9 mouse cellular contexts compared by ENCODE assay signal in the genomic region with DNA sequence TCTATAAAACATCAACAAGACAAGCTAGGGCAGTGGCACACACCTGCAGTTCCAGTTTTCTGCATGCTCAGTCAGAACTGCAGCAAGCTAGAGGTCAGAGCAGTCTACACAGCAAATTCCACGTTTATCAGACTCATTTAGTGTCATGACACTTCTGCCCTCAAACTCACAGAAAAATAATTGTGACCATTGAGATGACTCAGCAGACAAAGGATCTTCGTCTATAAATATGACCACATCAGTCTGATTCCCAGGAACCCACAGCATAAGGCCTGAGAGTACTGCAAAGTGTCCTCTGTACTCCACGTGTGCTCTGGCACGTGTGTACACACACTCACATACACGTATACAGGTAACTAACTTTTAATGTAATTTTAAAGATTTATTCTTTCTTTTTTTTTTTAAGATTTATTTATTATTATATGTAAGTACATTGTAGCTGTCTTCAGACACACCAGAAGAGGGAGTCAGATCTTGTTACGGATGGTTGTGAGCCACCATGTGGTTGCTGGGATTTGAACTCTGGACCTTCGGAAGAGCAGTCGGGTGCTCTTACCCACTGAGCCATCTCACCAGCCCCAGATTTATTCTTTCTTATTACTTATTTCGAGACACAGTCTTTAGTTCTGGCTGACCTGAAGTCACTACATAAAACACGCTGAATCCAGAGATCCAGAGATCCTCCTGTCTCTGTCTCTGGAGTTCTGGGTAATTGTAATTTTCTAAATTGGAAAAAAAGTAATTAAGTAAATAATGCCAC. TPM values are rescaled to one million over a fixed set of nuclear protein-coding genes. Genes with fewer than 3 reads are reported as not detected.
DNase-seq lines count a peak whose midpoint lies in the region; ATAC-seq and TF ChIP-seq lines count a peak whose summit lies in the region.
"Had no signal": no experiment of that assay in that cellular context is flagged by ENCODE, and none has a peak within 500 bp of the region (broad histone marks: within the 10 kb centered on the region; RNA-seq: fewer than 3 reads in every experiment).

No protein-coding gene starts in this region.

- H3K4me3 ChIP-seq in heart, adult 2 months, result peak overlapping the region; percentile 78
- H3K4me3 ChIP-seq in forebrain, embryonic 14.5 days (ENCODE audit: low read depth, low read length), result peak overlapping the region; percentile 67
- peak overlapping the region; percentile 78 to 97 for H3K4me3 ChIP-seq in liver, embryonic 14.5 days (ENCODE audit: insufficient read depth in 1 of 2, low read depth in 2 of 2, low read length in 2 of 2)

- peak overlapping the region; percentile 90 for H3K27ac ChIP-seq in heart, adult 2 months
- H3K27ac ChIP-seq in forebrain, embryonic 14.5 days (ENCODE audit: low read depth, low read length), result no peak overlapping the region
- H3K27ac ChIP-seq in liver, embryonic 14.5 days, result no peak overlapping the region

- peaks cover 2% of the 10 kb centered on the region; the same call in 1 of the 2 replicates for H3K79me2 ChIP-seq in heart, adult 2 months (replicated peaks; ENCODE audit: control insufficient read depth, insufficient read depth, low read length)

- no peak for DNase-seq in heart, adult 2 months
- DNase-seq in heart, postnatal 36 days, result no peak
- DNase-seq in A20 (ENCODE audit: low read depth, low spot score), result peak; percentile 49
- no peak for DNase-seq in forebrain, embryonic 14.5 days (ENCODE audit: low spot score)
- no peak for DNase-seq in liver, embryonic 14.5 days (ENCODE audit: low read depth in 3 of 3, low spot score in 3 of 3)
- DNase-seq in urinary bladder, postnatal 36 days (ENCODE audit: low spot score in 2 of 2), result no peak
- no peak for DNase-seq in ovary, postnatal 14 days (ENCODE audit: low spot score)

- 73% methylated on average over 10 of the region's 10 CpGs for WGBS in heart, adult 2 months
- 75% methylated on average over 9 of the region's 10 CpGs for whole genome bisulfite sequencing in forebrain, embryonic 14.5 days
- 60% methylated on average over 9 of the region's 10 CpGs for WGBS in liver, embryonic 14.5 days (ENCODE audit: insufficient replicate concordance)

- H3K9ac ChIP-seq in heart, adult 2 months (ENCODE audit: low read depth, low read length), result no peak overlapping the region
- no peak overlapping the region for H3K9ac ChIP-seq in forebrain, embryonic 14.5 days (ENCODE audit: low read length)
- no peak overlapping the region for H3K9ac ChIP-seq in liver, embryonic 14.5 days (replicated peaks)

- no peaks in the 10 kb centered on the region for H3K9me3 ChIP-seq in forebrain, embryonic 14.5 days (replicated peaks; ENCODE audit: control insufficient read depth, low read length)
- H3K9me3 ChIP-seq in liver, embryonic 14.5 days (ENCODE audit: control insufficient read depth, low read length), result no peaks in the 10 kb centered on the region

- H3K27me3 ChIP-seq in heart, adult 2 months (ENCODE audit: control insufficient read depth, insufficient read depth, low read length), result no peaks in the 10 kb centered on the region
- H3K27me3 ChIP-seq in forebrain, embryonic 14.5 days (replicated peaks; ENCODE audit: control insufficient read depth, insufficient read depth, low read length), result no peaks in the 10 kb centered on the region
- H3K27me3 ChIP-seq in liver, embryonic 14.5 days (ENCODE audit: control insufficient read depth, insufficient read depth, low read length), result no peaks in the 10 kb centered on the region

- peak; percentile 45 for ATAC-seq in forebrain, embryonic 14.5 days
- no peak; the same call in 1 of the 2 replicates for ATAC-seq in liver, embryonic 14.5 days (ENCODE audit: insufficient read depth)
- ATAC-seq in monocyte, adult 5-6 weeks (replicated peaks; ENCODE audit: insufficient number of reproducible peaks, low FRiP score, low TSS enrichment, poor library complexity, severe bottlenecking), result no peak

- TF ChIP-seq CTCF in heart, adult 2 months (IDR thresholded peaks at IDR 0.05), result no peak
- TF ChIP-seq CTCF in liver, embryonic 14.5 days (IDR thresholded peaks at IDR 0.05; ENCODE audit: low read depth), result no peak

- no peaks in the 10 kb centered on the region for H3K36me3 ChIP-seq in heart, adult 2 months (ENCODE audit: control insufficient read depth, insufficient read depth, low read length)
- peaks cover 26% of the 10 kb centered on the region for H3K36me3 ChIP-seq in forebrain, embryonic 14.5 days (ENCODE audit: control insufficient read depth, insufficient read depth, low read length)
- H3K36me3 ChIP-seq in liver, embryonic 14.5 days (replicated peaks; ENCODE audit: control insufficient read depth, insufficient read depth, low read depth), result peaks cover 25% of the 10 kb centered on the region

- peaks cover 1% of the 10 kb centered on the region; the same call in 1 of the 2 replicates for H3K4me1 ChIP-seq in heart, adult 2 months (ENCODE audit: control insufficient read depth, insufficient read depth, low read length)
- peaks cover 9% of the 10 kb centered on the region; the same call in 1 of the 2 replicates for H3K4me1 ChIP-seq in forebrain, embryonic 14.5 days (ENCODE audit: control insufficient read depth, insufficient read depth, low read length)
- peaks cover 2 to 9% of the 10 kb centered on the region in 2 experiments; a peak in 3 of 4 replicates for H3K4me1 ChIP-seq in liver, embryonic 14.5 days (replicated peaks; ENCODE audit: control insufficient read depth in 2 of 2, insufficient read depth in 2 of 2, low read length in 1 of 2)

- TF ChIP-seq POLR2A in heart, adult 2 months (IDR thresholded peaks at IDR 0.05; ENCODE audit: insufficient read depth, low read depth, low read length), result no peak

- no peak for TF ChIP-seq EP300 in heart, adult 2 months (IDR thresholded peaks at IDR 0.05; ENCODE audit: insufficient read depth, low read depth, low read length)
- TF ChIP-seq EP300 in liver, embryonic 14.5 days (IDR thresholded peaks at IDR 0.05; ENCODE audit: low read depth), result no peak

- peak overlapping the region; percentile 91 for H3K4me2 ChIP-seq in forebrain, embryonic 14.5 days (ENCODE audit: low read length)
- H3K4me2 ChIP-seq in liver, embryonic 14.5 days (ENCODE audit: low read depth), result peak overlapping the region; percentile 87

- intact Hi-C loops in heart, adult 2 months (cut with DNase I), result loop anchor here (1.0 kb wide), 1 partner anchor 24 kb away; no protein-coding TSS in a partner anchor
- intact Hi-C loops in heart, postnatal 36 days (cut with DNase I), result loop anchor here (1.0 kb wide), 1 partner anchor 42 kb away; no protein-coding TSS in a partner anchor

RNA-seq across cellular contexts. Expression of gene Fam32a, which starts 0.6 kb away (rescaled TPM):
- total RNA-seq in heart, adult 2 months (2021), result 10 to 100 TPM; 21.4 to 23.2 TPM
- 21.2 and 29.9 TPM in 2 replicates for polyA plus RNA-seq in heart, adult 2 months (2012; rRNA removed)
- 10 to 100 TPM; 21.2 to 25.0 TPM for total RNA-seq in heart, postnatal 36 days (2021)
- polyA plus RNA-seq in forebrain, embryonic 14.5 days (2014; fragmentation: Nextera tagmentation; extraction: Ambion mirVana), result 87.4 and 92.9 TPM in 2 replicates
- polyA plus RNA-seq in liver, embryonic 14.5 days (2012; rRNA removed), result 22.9 and 28.2 TPM in 2 replicates
- 32.6 and 34.3 TPM in 2 replicates for polyA plus RNA-seq in liver, embryonic 14.5 days (2014; fragmentation: Nextera tagmentation; extraction: Ambion mirVana)
- total RNA-seq in monocyte, adult 5-6 weeks (2017), result 105 to 143 TPM (median 135 TPM) in 3 replicates

RNA-seq across cellular contexts. Expression of gene Gm11034, which starts 5.5 kb away (rescaled TPM):
- not detected for total RNA-seq in heart, adult 2 months (2021)
- not detected in 2 replicates for polyA plus RNA-seq in heart, adult 2 months (2012; rRNA removed)
- total RNA-seq in heart, postnatal 36 days (2021), result not detected
- polyA plus RNA-seq in forebrain, embryonic 14.5 days (2014; fragmentation: Nextera tagmentation; extraction: Ambion mirVana), result not detected in 2 replicates
- polyA plus RNA-seq in liver, embryonic 14.5 days (2012; rRNA removed), result not detected in 2 replicates
- not detected in 2 replicates for polyA plus RNA-seq in liver, embryonic 14.5 days (2014; fragmentation: Nextera tagmentation; extraction: Ambion mirVana)
- total RNA-seq in monocyte, adult 5-6 weeks (2017), result not detected in 3 replicates
- total RNA-seq: layer of hippocampus, adult 8-10 months had no signal

RNA-seq across cellular contexts. Expression of gene Cib3, which starts 6.3 kb away (rescaled TPM):
- total RNA-seq in heart, adult 2 months (2021), result 1 to 10 TPM in 1 of 2 experiments, under 1 TPM in 1; 0.66 to 1.5 TPM
- polyA plus RNA-seq in heart, adult 2 months (2012; rRNA removed), result 1.1 TPM in 2 replicates
- total RNA-seq in heart, postnatal 36 days (2021), result under 1 TPM in 1 of 2 experiments, not detected in 1; 0.57 TPM
- not detected in 2 replicates for polyA plus RNA-seq in forebrain, embryonic 14.5 days (2014; fragmentation: Nextera tagmentation; extraction: Ambion mirVana)
- not detected in 2 replicates for polyA plus RNA-seq in liver, embryonic 14.5 days (2012; rRNA removed)
- polyA plus RNA-seq in liver, embryonic 14.5 days (2014; fragmentation: Nextera tagmentation; extraction: Ambion mirVana), result 0.24 TPM in 1 of 2 replicates, not detected in the other
- 0.86 to 6.9 TPM (median 1.1 TPM) in 3 replicates for total RNA-seq in monocyte, adult 5-6 weeks (2017)

RNA-seq across cellular contexts. Expression of gene Ap1m1, which starts 20.9 kb away (rescaled TPM):
- 10 to 100 TPM; 44.6 to 48.8 TPM for total RNA-seq in heart, adult 2 months (2021)
- polyA plus RNA-seq in heart, adult 2 months (2012; rRNA removed), result 74.3 and 77.0 TPM in 2 replicates
- total RNA-seq in heart, postnatal 36 days (2021), result 10 to 100 TPM; 49.4 to 49.6 TPM
- polyA plus RNA-seq in forebrain, embryonic 14.5 days (2014; fragmentation: Nextera tagmentation; extraction: Ambion mirVana), result 214 TPM in 2 replicates
- polyA plus RNA-seq in liver, embryonic 14.5 days (2012; rRNA removed), result 35.0 and 38.8 TPM in 2 replicates
- polyA plus RNA-seq in liver, embryonic 14.5 days (2014; fragmentation: Nextera tagmentation; extraction: Ambion mirVana), result 46.7 and 52.5 TPM in 2 replicates
- 59.3 to 86.9 TPM (median 76.3 TPM) in 3 replicates for total RNA-seq in monocyte, adult 5-6 weeks (2017)

RNA-seq across cellular contexts. Expression of gene Hsh2d, which starts 29.5 kb away (rescaled TPM):
- not detected for total RNA-seq in heart, adult 2 months (2021)
- polyA plus RNA-seq in heart, adult 2 months (2012; rRNA removed), result 0.18 and 0.55 TPM in 2 replicates
- not detected for total RNA-seq in heart, postnatal 36 days (2021)
- polyA plus RNA-seq in forebrain, embryonic 14.5 days (2014; fragmentation: Nextera tagmentation; extraction: Ambion mirVana), result not detected in 2 replicates
- 0.15 and 0.18 TPM in 2 replicates for polyA plus RNA-seq in liver, embryonic 14.5 days (2012; rRNA removed)
- polyA plus RNA-seq in liver, embryonic 14.5 days (2014; fragmentation: Nextera tagmentation; extraction: Ambion mirVana), result 0.11 and 0.37 TPM in 2 replicates
- total RNA-seq in monocyte, adult 5-6 weeks (2017), result 1.2 to 5.8 TPM (median 4.8 TPM) in 3 replicates
